Mouse (Mus musculus) cortical plate, adult 2 months (tissue): ENCODE results near the gene Hsph1.

Experiments
- CTCF ChIP-seq: fragments of 200-500 bp; IDR thresholded peaks from 2 replicates; pipeline ENCODE4 v1.5.1; 2011; ENCODE audit warnings: mild to moderate bottlenecking, control low read depth, low read length; ENCODE audit not compliant: insufficient read depth; ENCODE audit errors: extremely low read depth
- POLR2A ChIP-seq: fragments of 200-500 bp; IDR thresholded peaks from 2 replicates; pipeline ENCODE4 v1.6.1; 2011; ENCODE audit warnings: mild to moderate bottlenecking, low read length, control low read depth; ENCODE audit not compliant: insufficient read depth; ENCODE audit errors: extremely low read depth

- TF ChIP-seq CTCF = no peak
- TF ChIP-seq POLR2A = no peak
Observed at GRCm38 (mm10) chr5:149659414-149659780, 23.2 kb upstream of the Hsph1 start.
